Mouse (Mus musculus) bone marrow, adult 2 months (tissue): Measurements from ENCODE around the gene Mrpl37.

ENCODE experiments used
- CTCF ChIP-seq: fragments of 200-500 bp; IDR thresholded peaks from 2 replicates; pipeline ENCODE4 v1.5.1; 2011; ENCODE audit warnings: low read length, control low read depth; ENCODE audit not compliant: control insufficient read depth, insufficient read depth
- POLR2A ChIP-seq: fragments of 200-500 bp; IDR thresholded peaks from 2 replicates; pipeline ENCODE4 v1.6.1; 2011; ENCODE audit warnings: low read depth, mild to moderate bottlenecking, control low read depth, low read length, borderline replicate concordance; ENCODE audit not compliant: control insufficient read depth

DNA sequence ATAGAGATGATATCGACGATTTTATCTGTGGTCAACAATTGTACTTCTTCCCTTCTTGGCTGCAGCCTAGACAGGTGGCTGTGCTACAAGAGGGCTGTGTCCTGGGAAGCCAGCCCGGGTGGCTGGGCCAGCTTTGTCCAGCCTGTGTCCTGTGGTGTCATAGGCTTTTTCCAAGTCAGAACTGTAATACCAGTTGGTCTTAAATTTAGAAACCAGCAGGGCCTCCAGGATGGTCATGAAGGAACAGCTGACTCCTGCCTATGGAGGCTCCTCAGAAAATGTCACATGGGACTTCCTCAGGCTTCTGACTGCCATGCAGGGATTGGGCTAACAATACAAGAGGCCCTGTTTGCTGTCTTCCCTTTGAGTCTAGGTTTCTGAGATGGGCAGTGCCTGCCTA lies 54.1 kb downstream of the Mrpl37 start:
- no peak for TF ChIP-seq CTCF
- TF ChIP-seq POLR2A, result no peak
